ENCODE assay signal across 8 mouse cellular contexts in the genomic region with DNA sequence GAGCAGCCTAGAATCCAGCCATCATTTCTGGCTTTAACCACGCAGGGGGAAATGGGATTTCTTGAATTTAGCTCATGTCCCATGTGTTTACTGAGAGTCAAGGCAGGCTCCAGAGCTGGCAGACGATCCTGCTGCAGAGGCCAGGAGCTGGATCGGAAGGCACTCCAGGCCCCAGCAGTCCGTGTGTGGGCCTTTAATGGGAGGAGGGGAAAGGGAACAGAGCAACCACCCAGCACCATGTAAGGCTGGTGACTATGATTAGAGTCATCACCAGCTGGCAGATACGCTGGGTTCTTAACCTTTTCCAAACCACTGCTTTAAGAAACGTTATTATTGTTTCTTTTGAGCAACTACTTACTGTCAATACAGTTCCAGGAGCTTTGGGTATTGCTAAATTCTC. TPM values are rescaled to one million over a fixed set of nuclear protein-coding genes. Genes with fewer than 3 reads are reported as not detected.
DNase-seq lines count a peak whose midpoint lies in the region; ATAC-seq and TF ChIP-seq lines count a peak whose summit lies in the region.
"Had no signal": no experiment of that assay in that cellular context is flagged by ENCODE, and none has a peak within 500 bp of the region (broad histone marks: within the 10 kb centered on the region; RNA-seq: fewer than 3 reads in every experiment).

No protein-coding gene starts in this region.

- TF ChIP-seq CTCF in stomach, postnatal 0 days (IDR thresholded peaks at IDR 0.05; ENCODE audit: low read depth): no peak; the same call in 1 of the 2 replicates

- no peak for TF ChIP-seq EP300 in stomach, postnatal 0 days (optimal IDR thresholded peaks at IDR 0.05)

- no peak for ATAC-seq in hindbrain, embryonic 13.5 days (ENCODE audit: low FRiP score)
- ATAC-seq in liver, embryonic 12.5 days: no peak
- peak; percentile 76 for ATAC-seq in stomach, postnatal 0 days (ENCODE audit: low FRiP score, low TSS enrichment)

- DNase-seq in 416B (ENCODE audit: low read depth): peak; percentile 47
- peak; percentile 85 for DNase-seq in MN1 (ENCODE audit: low spot score)
- DNase-seq in fibroblast of lung, adult 2 months (ENCODE audit: low read depth): peak; percentile 97
- peak; percentile 71 for DNase-seq in stomach, postnatal 0 days (ENCODE audit: low spot score)
- DNase-seq in embryo, embryonic 11 days: no peak

- H3K36me3 ChIP-seq in hindbrain, embryonic 13.5 days: no peaks in the 10 kb centered on the region
- H3K36me3 ChIP-seq in liver, embryonic 12.5 days: no peaks in the 10 kb centered on the region
- peaks cover 6% of the 10 kb centered on the region; the same call in 1 of the 2 replicates for H3K36me3 ChIP-seq in stomach, postnatal 0 days (ENCODE audit: control insufficient read depth, insufficient read depth, low read length)
- H3K36me3 ChIP-seq: neural tube, embryonic 12.5 days had no signal

- H3K9ac ChIP-seq in hindbrain, embryonic 13.5 days: peak overlapping the region; percentile 6; the same call in 1 of the 2 replicates
- H3K9ac ChIP-seq in liver, embryonic 12.5 days: no peak overlapping the region
- 0 out of 2 replicates have a peak overlapping the region, but pooled peaks have one; percentile 45 for H3K9ac ChIP-seq in stomach, postnatal 0 days (ENCODE audit: low read length)
- H3K9ac ChIP-seq: neural tube, embryonic 12.5 days had no signal

- H3K9me3 ChIP-seq in hindbrain, embryonic 13.5 days: no peaks in the 10 kb centered on the region
- no peaks in the 10 kb centered on the region for H3K9me3 ChIP-seq in liver, embryonic 12.5 days (replicated peaks)
- no peaks in the 10 kb centered on the region for H3K9me3 ChIP-seq in stomach, postnatal 0 days (ENCODE audit: control insufficient read depth, low read length)
- H3K9me3 ChIP-seq: neural tube, embryonic 12.5 days had no signal

- no peak overlapping the region for H3K4me2 ChIP-seq in hindbrain, embryonic 13.5 days
- H3K4me2 ChIP-seq in liver, embryonic 12.5 days: peak overlapping the region; percentile 69; the same call in 1 of the 2 replicates
- H3K4me2 ChIP-seq in stomach, postnatal 0 days (replicated peaks; ENCODE audit: low read depth): peak overlapping the region; percentile 64
- H3K4me2 ChIP-seq: neural tube, embryonic 12.5 days had no signal

- no peak overlapping the region for H3K4me3 ChIP-seq in hindbrain, embryonic 13.5 days
- no peak overlapping the region for H3K4me3 ChIP-seq in liver, embryonic 12.5 days
- H3K4me3 ChIP-seq in stomach, postnatal 0 days (ENCODE audit: low read depth, low read length): peak overlapping the region; percentile 51; the same call in 1 of the 2 replicates
- H3K4me3 ChIP-seq: neural tube, embryonic 12.5 days had no signal

- H3K27ac ChIP-seq in hindbrain, embryonic 13.5 days: peak overlapping the region; percentile 58
- H3K27ac ChIP-seq in liver, embryonic 12.5 days: peak overlapping the region; percentile 25; the same call in 1 of the 2 replicates
- peak overlapping the region; percentile 99 for H3K27ac ChIP-seq in stomach, postnatal 0 days (replicated peaks)
- H3K27ac ChIP-seq: neural tube, embryonic 12.5 days had no signal

- no peaks in the 10 kb centered on the region for H3K27me3 ChIP-seq in hindbrain, embryonic 13.5 days
- H3K27me3 ChIP-seq in liver, embryonic 12.5 days (replicated peaks): no peaks in the 10 kb centered on the region
- H3K27me3 ChIP-seq in stomach, postnatal 0 days (ENCODE audit: control insufficient read depth, insufficient read depth, low read length): no peaks in the 10 kb centered on the region
- H3K27me3 ChIP-seq: neural tube, embryonic 12.5 days had no signal

- WGBS in hindbrain, embryonic 13.5 days: 29% methylated on average over 6 of the region's 6 CpGs
- 30% methylated on average over 6 of the region's 6 CpGs for WGBS in liver, embryonic 12.5 days (ENCODE audit: insufficient replicate concordance)
- WGBS in stomach, postnatal 0 days: 8% methylated on average over 6 of the region's 6 CpGs

- H3K4me1 ChIP-seq in hindbrain, embryonic 13.5 days (replicated peaks): peaks cover 30% of the 10 kb centered on the region
- peaks cover 20% of the 10 kb centered on the region for H3K4me1 ChIP-seq in liver, embryonic 12.5 days
- peaks cover 5% of the 10 kb centered on the region for H3K4me1 ChIP-seq in stomach, postnatal 0 days (replicated peaks; ENCODE audit: control insufficient read depth, insufficient read depth)

RNA-seq across cellular contexts. Expression of a gene that starts 1.9 kb away (rescaled TPM):
- 8.6 TPM in 2 replicates for polyA plus RNA-seq in hindbrain, embryonic 13.5 days (2015; fragmentation: Nextera tagmentation; extraction: Ambion mirVana)
- polyA plus RNA-seq in liver, embryonic 12.5 days (2016; fragmentation: Nextera tagmentation; extraction: Ambion mirVana): 2.1 and 3.1 TPM in 2 replicates
- 19.4 and 24.1 TPM in 2 replicates for polyA plus RNA-seq in stomach, postnatal 0 days (2015; fragmentation: Nextera tagmentation; extraction: Ambion mirVana)

Comparison
In these comparisons a context has a peak if more than half of its experiments do, and no peak if none do; other contexts are left out.
1. H3K27ac ChIP-seq: peak in every context shown above with its lines; median percentile 99 in stomach, postnatal 0 days; 58 in hindbrain, embryonic 13.5 days; 25 in liver, embryonic 12.5 days.